Mouse (Mus musculus): ENCODE data around the gene Ihh. TPM values are rescaled to one million over a fixed set of nuclear protein-coding genes. Genes with fewer than 3 reads are reported as not detected.

The Ihh gene
- total and polyA plus RNA-seq, 3 experiments: not detected

- Histone ChIP-seq H3K9ac (ENCODE audit: insufficient read depth, low read depth) (no peak within 1 kb of the TSS; the same call in 1 of the 2 replicates), H3K4me2 (ENCODE audit: insufficient read depth, low read depth, poor library complexity, severe bottlenecking) (peak within 1 kb of the TSS; percentile 47; the same call in 1 of the 2 replicates), H3K4me3 (replicated peaks in 1 of 3; ENCODE audit: low read depth in 2 of 3, low read length in 2 of 3, poor library complexity in 1 of 3) (no peak within 1 kb of the TSS), H3K79me2 (replicated peaks; ENCODE audit: control insufficient read depth, extremely low read depth, insufficient read depth, poor library complexity, severe bottlenecking) (no peaks in the 10 kb centered on the region), H3K36me3 (replicated peaks in 1 of 2; ENCODE audit: control insufficient read depth in 1 of 2, insufficient read depth in 1 of 2, low read length in 1 of 2) (no peaks in the 10 kb centered on the region), H3K4me1 (ENCODE audit: control insufficient read depth in 1 of 2, insufficient read depth in 2 of 2) (peaks cover 0 to 8% of the 10 kb centered on the region in 2 experiments; a peak in 2 of 4 replicates), H3K9me3 (replicated peaks; ENCODE audit: low read length) (no peaks in the 10 kb centered on the region), H3K27me3 (replicated peaks) (peaks cover 83% of the 10 kb centered on the region), H3K27ac (ENCODE audit: insufficient read depth, low read depth) (no peak within 1 kb of the TSS)
- no peak for DNase-seq (ENCODE audit: extremely low read depth)
- dilution Hi-C loops (cut with MboI; ENCODE audit: extremely low pct_ligation_motif_present, extremely low pct_unique_long_range_greater_than_20kb, low sequenced_read_pairs) (no loop called here), in situ Hi-C loops (cut with MboI; ENCODE audit: low pct_ligation_motif_present, low pct_unique_long_range_greater_than_20kb, low sequenced_read_pairs) (loop anchor here (25.0 kb wide), 2 partner anchors 327 to 527 kb away; partner anchors contain the start of genes Asic4 and Ptprn)
- TF ChIP-seq MXI1 (IDR thresholded peaks at IDR 0.05; ENCODE audit: low read depth, low read length) (peak; percentile 94), SIN3A (IDR thresholded peaks at IDR 0.05; ENCODE audit: low read length) (peak; percentile 91), POLR2A (IDR thresholded peaks at IDR 0.05; ENCODE audit: low read depth, low read length) (no peak), HCFC1 (IDR thresholded peaks at IDR 0.05; ENCODE audit: low read depth, low read length) (peak; percentile 59; the same call in 1 of the 2 replicates)
These were observed 16.1 kb downstream of the Ihh start, which contains the start of gene Cfap65 for GRCm38 (mm10) chr1:74935402-74935801. Gene Cfap65 (minus strand): TSS chr1:74935599.

- H3K4me1 ChIP-seq (ENCODE audit: control insufficient read depth in 1 of 2, insufficient read depth in 2 of 2): peaks cover under 1 to 2% of the 10 kb centered on the region in 2 experiments; a peak in 2 of 4 replicates
These were observed 23.7 kb downstream of the Ihh start for GRCm38 (mm10) chr1:74927621-74928296.

GRCm38 (mm10) chr1:74926721-74927120, 24.8 kb downstream of the Ihh start:
- H3K9me3 ChIP-seq (replicated peaks; ENCODE audit: low read length): no peaks in the 10 kb centered on the region
- H3K4me2 ChIP-seq (ENCODE audit: insufficient read depth, low read depth, poor library complexity, severe bottlenecking): no peak overlapping the region
- no peak for TF ChIP-seq NELFE (IDR thresholded peaks at IDR 0.05; ENCODE audit: low read depth, low read length)
- TF ChIP-seq POLR2A (IDR thresholded peaks at IDR 0.05; ENCODE audit: low read depth, low read length): no peak
- TF ChIP-seq ELF1 (IDR thresholded peaks at IDR 0.05; ENCODE audit: low read depth, low read length): no peak
- no peak for TF ChIP-seq USF1 (IDR thresholded peaks at IDR 0.05; ENCODE audit: low read depth, low read length)
- no peak for TF ChIP-seq ZC3H11A (IDR thresholded peaks at IDR 0.05; ENCODE audit: low read depth, low read length)
- TF ChIP-seq ZKSCAN1 (IDR thresholded peaks at IDR 0.05; ENCODE audit: borderline replicate concordance, low read depth, low read length): no peak
- TF ChIP-seq MXI1 (IDR thresholded peaks at IDR 0.05; ENCODE audit: low read depth, low read length): no peak
- peak; percentile 56 for TF ChIP-seq RAD21 (IDR thresholded peaks at IDR 0.05; ENCODE audit: low read depth, low read length)
- TF ChIP-seq ETS1 (conservative IDR thresholded peaks at IDR 0.05; ENCODE audit: low read depth, low read length): no peak
- peak; percentile 71 for TF ChIP-seq SMC3 (IDR thresholded peaks at IDR 0.05; ENCODE audit: low read depth, low read length)
- peak; percentile 75 to 85 for TF ChIP-seq CTCF (conservative IDR thresholded peaks at IDR 0.05 in 1 of 2, IDR thresholded peaks at IDR 0.05 in 1 of 2; ENCODE audit: low read depth in 2 of 2, low read length in 2 of 2)
- TF ChIP-seq TCF12 (IDR thresholded peaks at IDR 0.05; ENCODE audit: low read depth, low read length): 0 out of 2 replicates have a peak, but pooled peaks have one; percentile 12
- no peak for TF ChIP-seq ZNF384 (IDR thresholded peaks at IDR 0.05; ENCODE audit: low read depth, low read length)
- TF ChIP-seq MAZ (IDR thresholded peaks at IDR 0.05; ENCODE audit: low read depth, low read length): no peak
- peaks cover 83% of the 10 kb centered on the region for H3K27me3 ChIP-seq (replicated peaks)
- H3K79me2 ChIP-seq (replicated peaks; ENCODE audit: control insufficient read depth, extremely low read depth, insufficient read depth, poor library complexity, severe bottlenecking): no peaks in the 10 kb centered on the region
- in situ Hi-C loops (cut with MboI; ENCODE audit: low pct_ligation_motif_present, low pct_unique_long_range_greater_than_20kb, low sequenced_read_pairs): loop anchor here (25.0 kb wide), 2 partner anchors 336 to 536 kb away; partner anchors contain the start of genes Asic4 and Ptprn
- no peaks in the 10 kb centered on the region for H3K36me3 ChIP-seq (replicated peaks in 1 of 2; ENCODE audit: control insufficient read depth in 1 of 2, insufficient read depth in 1 of 2, low read length in 1 of 2)
- H3K4me3 ChIP-seq (replicated peaks in 1 of 3; ENCODE audit: low read depth in 2 of 3, low read length in 2 of 3, poor library complexity in 1 of 3): no peak overlapping the region
- DNase-seq (ENCODE audit: extremely low read depth): no peak
- no peak overlapping the region for H3K9ac ChIP-seq (ENCODE audit: insufficient read depth, low read depth)
- H3K27ac ChIP-seq (ENCODE audit: insufficient read depth, low read depth): no peak overlapping the region
- H3K4me1 ChIP-seq (ENCODE audit: control insufficient read depth in 1 of 2, insufficient read depth in 2 of 2): peaks cover 0 to 2% of the 10 kb centered on the region in 2 experiments; a peak in 1 of 4 replicates
- dilution Hi-C loops (cut with MboI; ENCODE audit: extremely low pct_ligation_motif_present, extremely low pct_unique_long_range_greater_than_20kb, low sequenced_read_pairs): no loop called here

More at GRCm38 (mm10) chr1:74927621-74928296, 23.7 kb downstream of the Ihh start:
- no peak overlapping the region for H3K27ac ChIP-seq (ENCODE audit: insufficient read depth, low read depth)
- dilution Hi-C loops (cut with MboI; ENCODE audit: extremely low pct_ligation_motif_present, extremely low pct_unique_long_range_greater_than_20kb, low sequenced_read_pairs): no loop called here
- H3K9ac ChIP-seq (ENCODE audit: insufficient read depth, low read depth): no peak overlapping the region
- H3K4me3 ChIP-seq (replicated peaks in 1 of 3; ENCODE audit: low read depth in 2 of 3, low read length in 2 of 3, poor library complexity in 1 of 3): no peak overlapping the region
- H3K9me3 ChIP-seq (replicated peaks; ENCODE audit: low read length): no peaks in the 10 kb centered on the region
- in situ Hi-C loops (cut with MboI; ENCODE audit: low pct_ligation_motif_present, low pct_unique_long_range_greater_than_20kb, low sequenced_read_pairs): loop anchor here (25.0 kb wide), 2 partner anchors 335 to 535 kb away; partner anchors contain the start of genes Asic4 and Ptprn
- DNase-seq (ENCODE audit: extremely low read depth): no peak
- no peak overlapping the region for H3K4me2 ChIP-seq (ENCODE audit: insufficient read depth, low read depth, poor library complexity, severe bottlenecking)
- peaks cover 82% of the 10 kb centered on the region for H3K27me3 ChIP-seq (replicated peaks)
- no peaks in the 10 kb centered on the region for H3K36me3 ChIP-seq (replicated peaks in 1 of 2; ENCODE audit: control insufficient read depth in 1 of 2, insufficient read depth in 1 of 2, low read length in 1 of 2)
- no peaks in the 10 kb centered on the region for H3K79me2 ChIP-seq (replicated peaks; ENCODE audit: control insufficient read depth, extremely low read depth, insufficient read depth, poor library complexity, severe bottlenecking)
- TF ChIP-seq MAZ (IDR thresholded peaks at IDR 0.05; ENCODE audit: low read depth, low read length): no peak
- no peak for TF ChIP-seq MEF2A (IDR thresholded peaks at IDR 0.05; ENCODE audit: borderline replicate concordance, low read depth, low read length)
- TF ChIP-seq SMC3 (IDR thresholded peaks at IDR 0.05; ENCODE audit: low read depth, low read length): no peak
- no peak for TF ChIP-seq USF2 (conservative IDR thresholded peaks at IDR 0.05; ENCODE audit: low read depth, low read length)
- no peak for TF ChIP-seq ETS1 (conservative IDR thresholded peaks at IDR 0.05; ENCODE audit: low read depth, low read length)
- no peak for TF ChIP-seq HCFC1 (IDR thresholded peaks at IDR 0.05; ENCODE audit: low read depth, low read length)
- TF ChIP-seq NELFE (IDR thresholded peaks at IDR 0.05; ENCODE audit: low read depth, low read length): no peak
- no peak for TF ChIP-seq UBTF (IDR thresholded peaks at IDR 0.05; ENCODE audit: low read depth, low read length)
- TF ChIP-seq POLR2A (IDR thresholded peaks at IDR 0.05; ENCODE audit: low read depth, low read length): no peak
- TF ChIP-seq RCOR1 (conservative IDR thresholded peaks at IDR 0.05; ENCODE audit: low read depth, low read length): no peak
- TF ChIP-seq MAFK (IDR thresholded peaks at IDR 0.05; ENCODE audit: insufficient replicate concordance, low read length): no peak
- TF ChIP-seq TBP (conservative IDR thresholded peaks at IDR 0.05; ENCODE audit: low read depth, low read length): no peak
- TF ChIP-seq GABPA (IDR thresholded peaks at IDR 0.05; ENCODE audit: insufficient replicate concordance, low read depth, low read length): no peak
